Mouse (Mus musculus) myocyte (in vitro differentiated cells): ENCODE measurements around the gene Ispd. TPM values are rescaled to one million over a fixed set of nuclear protein-coding genes. Genes with fewer than 3 reads are reported as not detected.

Experiments used
- H3K27me3 ChIP-seq: one replicate; pipeline ENCODE4 v1.6.1; 2011; ENCODE audit not compliant: control insufficient read depth, insufficient read depth, insufficient read length
- H3K36me3 ChIP-seq: one replicate; pipeline ENCODE4 v1.6.1; 2011; ENCODE audit not compliant: control insufficient read depth, insufficient read depth
- H3K4me2 ChIP-seq: one replicate; pipeline ENCODE4 v1.6.1; 2011; ENCODE audit warnings: low read depth, control low read depth
- H3K4me3 ChIP-seq: one replicate; pipeline ENCODE4 v1.5.1; 2011; ENCODE audit warnings: mild to moderate bottlenecking, control low read depth, moderate library complexity
- H3K79me2 ChIP-seq: one replicate; pipeline ENCODE4 v1.6.1; 2011; ENCODE audit not compliant: control insufficient read depth, insufficient read depth
- H3ac ChIP-seq: one replicate; pipeline ENCODE4 v1.6.1; 2011; ENCODE audit not compliant: control insufficient read depth, insufficient read length
- CEBPB ChIP-seq: IDR thresholded peaks from 2 replicates; pipeline ENCODE4 v1.6.1; 2011; ENCODE audit warnings: mild to moderate bottlenecking, moderate library complexity; ENCODE audit not compliant: poor library complexity, insufficient read depth, severe bottlenecking
- E2F4 ChIP-seq: IDR thresholded peaks from one replicate; pipeline ENCODE4 v1.6.1; 2011; ENCODE audit warnings: mild to moderate bottlenecking, control low read depth, moderate library complexity; ENCODE audit not compliant: insufficient read depth
- MAX ChIP-seq: IDR thresholded peaks from one replicate; pipeline ENCODE4 v1.6.1; 2011; ENCODE audit warnings: low read depth, mild to moderate bottlenecking, control low read depth
- MYOD1 ChIP-seq, 3 experiments: IDR thresholded peaks; one replicate each; pipeline ENCODE4 v1.6.1; 2011; ENCODE audit warnings: control low read depth in 2 of 3, low read depth in 2 of 3, mild to moderate bottlenecking in 2 of 3, moderate library complexity in 1 of 3; ENCODE audit not compliant: insufficient read length in 2 of 3, control insufficient read depth in 1 of 3
- MYOG ChIP-seq, 3 experiments: IDR thresholded peaks; one replicate each; pipeline ENCODE4 v1.6.1; 2011; ENCODE audit warnings: control low read depth in 2 of 3, low read depth in 2 of 3, mild to moderate bottlenecking in 2 of 3; ENCODE audit not compliant: insufficient read length in 2 of 3, control insufficient read depth in 1 of 3, insufficient read depth in 1 of 3
- POLR2A ChIP-seq: IDR thresholded peaks from one replicate; pipeline ENCODE4 v1.6.1; 2011; ENCODE audit warnings: low read depth, mild to moderate bottlenecking, control low read depth, moderate library complexity; ENCODE audit not compliant: insufficient read length
- POLR2AphosphoS2 ChIP-seq: IDR thresholded peaks from one replicate; pipeline ENCODE4 v1.6.1; 2011; ENCODE audit warnings: low read depth, control low read depth; ENCODE audit not compliant: insufficient read length
- REST ChIP-seq: IDR thresholded peaks from one replicate; pipeline ENCODE4 v1.6.1; 2011; ENCODE audit warnings: mild to moderate bottlenecking, control low read depth, moderate library complexity; ENCODE audit not compliant: insufficient read depth, insufficient read length
- SRF ChIP-seq: IDR thresholded peaks from one replicate; pipeline ENCODE4 v1.6.1; 2011; ENCODE audit warnings: low read depth; ENCODE audit not compliant: control insufficient read depth, insufficient read length
- TCF12 ChIP-seq: IDR thresholded peaks from one replicate; pipeline ENCODE4 v1.6.1; 2011; ENCODE audit warnings: mild to moderate bottlenecking, control low read depth; ENCODE audit not compliant: poor library complexity, insufficient read depth, severe bottlenecking
- TCF3 ChIP-seq: IDR thresholded peaks from one replicate; pipeline ENCODE4 v1.6.1; 2011; ENCODE audit warnings: low read depth, control low read depth; ENCODE audit not compliant: insufficient read length
- USF1 ChIP-seq: IDR thresholded peaks from one replicate; pipeline ENCODE4 v1.6.1; 2011; ENCODE audit warnings: low read depth, mild to moderate bottlenecking, control low read depth, moderate library complexity
- polyA plus RNA-seq: library from polyadenylated mRNA; unstranded; fragments of >200 nt; fragmentation: generic; extraction: Trizol; gene quantifications from one replicate; pipeline ENCODE4 v1.2.1, GENCODE M21; 2012; ENCODE audit warnings: missing spikeins

The Ispd gene
- polyA plus RNA-seq, 1 experiment = 1.6 TPM

DNA sequence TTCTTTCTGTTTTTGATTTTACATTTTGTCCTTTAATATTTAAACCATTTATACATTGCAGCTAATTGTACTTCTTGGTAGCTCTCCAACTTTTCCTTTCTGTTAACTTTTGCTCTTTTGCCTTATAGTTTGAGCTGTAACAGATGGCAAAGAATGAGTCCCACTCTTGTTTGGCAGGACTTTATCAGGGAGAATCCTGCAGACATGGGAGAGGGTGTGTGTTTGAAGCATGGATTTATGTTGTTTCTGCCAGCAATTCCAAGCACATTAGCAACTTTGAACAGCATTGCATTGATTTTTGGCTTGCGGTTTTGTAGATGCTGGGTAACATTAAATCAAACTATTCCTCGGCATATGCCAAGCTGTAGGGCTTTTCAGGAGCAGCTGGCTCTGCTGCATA lies 13.9 kb downstream of the Ispd start:
- Histone ChIP-seq H3K36me3 (no peaks in the 10 kb centered on the region), H3K4me2 (no peak overlapping the region), H3K27me3 (no peaks in the 10 kb centered on the region), H3K79me2 (no peaks in the 10 kb centered on the region), H3K4me3 (no peak overlapping the region), H3ac (no peak overlapping the region)
- TF ChIP-seq CEBPB (no peak), TCF3 (no peak), POLR2AphosphoS2 (no peak), MYOG (IDR thresholded peaks at IDR 0.05; ENCODE audit: control insufficient read depth in 1 of 3, insufficient read depth in 1 of 3, insufficient read length in 2 of 3, low read depth in 2 of 3) (no peak), E2F4 (no peak), REST (no peak), MYOD1 (IDR thresholded peaks at IDR 0.05; ENCODE audit: control insufficient read depth in 1 of 3, insufficient read length in 2 of 3, low read depth in 2 of 3) (no peak), POLR2A (no peak), MAX (no peak), TCF12 (no peak), USF1 (no peak), SRF (no peak)

DNA sequence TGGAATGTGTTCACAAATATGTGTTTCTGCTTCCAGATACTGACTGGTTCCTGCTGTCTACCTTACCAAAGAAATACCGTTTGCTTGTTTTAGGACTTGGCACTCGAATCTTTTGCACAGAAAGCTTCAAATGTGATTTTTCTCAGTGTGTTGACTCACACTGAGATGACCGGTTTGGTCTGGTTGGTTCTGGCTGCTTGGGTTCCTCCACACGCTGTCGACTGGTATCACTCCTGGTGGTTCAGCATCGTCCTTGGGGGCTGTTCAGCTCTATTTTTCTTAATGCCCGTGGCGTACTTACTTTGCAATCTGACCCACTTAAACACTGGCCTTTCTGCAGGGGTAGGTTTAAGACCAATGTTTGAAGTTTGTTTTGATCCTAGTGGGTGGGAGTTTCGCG lies 42.4 kb downstream of the Ispd start:
- no peak overlapping the region for H3K4me2 ChIP-seq
- H3K4me3 ChIP-seq = no peak overlapping the region
- H3K79me2 ChIP-seq = no peaks in the 10 kb centered on the region
- no peak overlapping the region for H3ac ChIP-seq
- no peaks in the 10 kb centered on the region for H3K36me3 ChIP-seq
- no peaks in the 10 kb centered on the region for H3K27me3 ChIP-seq
- TF ChIP-seq POLR2A (no peak), E2F4 (no peak), SRF (no peak), MYOD1 (IDR thresholded peaks at IDR 0.05; ENCODE audit: control insufficient read depth in 1 of 3, insufficient read length in 2 of 3, low read depth in 2 of 3) (no peak), MAX (no peak), TCF12 (no peak), CEBPB (no peak), POLR2AphosphoS2 (no peak), MYOG (IDR thresholded peaks at IDR 0.05; ENCODE audit: control insufficient read depth in 1 of 3, insufficient read depth in 1 of 3, insufficient read length in 2 of 3, low read depth in 2 of 3) (no peak), USF1 (no peak), REST (no peak), TCF3 (no peak)

DNA sequence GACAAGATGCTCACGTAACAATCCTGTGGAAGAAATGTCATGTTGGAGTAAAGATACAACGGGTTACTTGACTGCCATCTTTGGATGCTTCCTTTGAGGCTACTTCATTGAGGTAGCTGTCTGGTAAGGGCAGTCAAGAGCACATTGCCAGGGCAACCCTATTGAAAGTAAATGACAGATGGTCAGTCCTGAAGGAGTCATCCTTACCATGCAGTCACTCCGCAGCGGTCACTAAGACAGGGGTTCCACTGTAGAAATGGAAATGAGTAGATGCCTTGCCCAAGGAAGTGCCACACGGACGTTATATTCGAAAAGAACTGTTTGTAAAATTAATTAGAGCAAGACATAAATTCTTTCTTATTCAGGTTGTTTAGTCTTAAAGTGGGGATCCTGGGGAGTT lies 44.0 kb downstream of the Ispd start:
- Histone ChIP-seq H3K36me3 (no peaks in the 10 kb centered on the region), H3K27me3 (no peaks in the 10 kb centered on the region), H3K79me2 (no peaks in the 10 kb centered on the region), H3ac (no peak overlapping the region), H3K4me3 (no peak overlapping the region), H3K4me2 (no peak overlapping the region)
- TF ChIP-seq USF1 (no peak), E2F4 (no peak), MYOG (IDR thresholded peaks at IDR 0.05; ENCODE audit: control insufficient read depth in 1 of 3, insufficient read depth in 1 of 3, insufficient read length in 2 of 3, low read depth in 2 of 3) (no peak), MAX (no peak), POLR2AphosphoS2 (no peak), CEBPB (no peak), REST (no peak), POLR2A (no peak), TCF3 (no peak), TCF12 (no peak), SRF (no peak), MYOD1 (IDR thresholded peaks at IDR 0.05; ENCODE audit: control insufficient read depth in 1 of 3, insufficient read length in 2 of 3, low read depth in 2 of 3) (no peak)

DNA sequence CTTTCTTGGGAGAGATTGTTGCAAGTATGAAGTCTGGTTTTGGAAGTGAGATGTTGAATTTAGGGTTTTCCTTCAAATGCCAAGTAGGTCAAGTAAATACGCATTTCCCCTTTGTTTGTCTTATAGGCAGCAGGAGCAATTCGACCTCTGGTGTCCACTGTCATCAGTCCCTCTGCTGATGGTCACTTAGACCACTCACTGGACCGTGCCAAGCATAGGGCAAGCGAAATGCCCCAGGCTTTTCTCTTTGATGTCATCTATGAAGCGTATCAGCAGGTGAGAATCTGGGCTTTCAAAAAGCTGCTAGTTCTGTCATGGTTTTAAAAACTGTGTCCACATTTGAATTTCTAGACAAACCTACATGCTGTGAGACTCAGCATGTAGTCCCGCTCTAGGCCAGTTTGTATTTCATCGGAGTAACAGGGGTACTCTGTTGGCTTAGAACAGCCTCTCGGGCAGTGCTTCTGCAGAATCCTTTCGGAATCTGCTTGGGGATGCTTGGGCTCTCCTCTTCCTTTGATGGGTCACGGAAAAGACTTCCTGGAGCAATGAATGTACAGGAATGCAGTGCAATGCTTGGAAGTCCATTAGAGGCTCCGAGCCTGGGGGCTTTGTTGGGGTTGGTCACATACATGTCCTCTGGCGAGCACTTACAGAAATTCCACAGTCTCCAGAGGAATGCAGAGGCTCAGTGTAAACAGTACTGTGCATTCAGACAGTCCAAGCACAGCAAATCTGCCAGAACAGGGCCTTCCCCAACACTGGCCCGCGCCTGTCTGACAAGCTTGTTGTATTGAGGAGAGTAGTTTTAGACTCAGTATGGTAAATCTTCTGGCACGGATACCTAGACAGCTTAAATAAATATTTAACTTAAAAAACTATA lies 45.2 kb downstream of the Ispd start:
- Histone ChIP-seq H3K79me2 (no peaks in the 10 kb centered on the region), H3K4me2 (no peak overlapping the region), H3K36me3 (no peaks in the 10 kb centered on the region), H3K4me3 (no peak overlapping the region), H3K27me3 (no peaks in the 10 kb centered on the region), H3ac (no peak overlapping the region)
- TF ChIP-seq CEBPB (no peak), USF1 (no peak), POLR2AphosphoS2 (no peak), MYOG (IDR thresholded peaks at IDR 0.05; ENCODE audit: control insufficient read depth in 1 of 3, insufficient read depth in 1 of 3, insufficient read length in 2 of 3, low read depth in 2 of 3) (no peak), TCF3 (no peak), MYOD1 (IDR thresholded peaks at IDR 0.05; ENCODE audit: control insufficient read depth in 1 of 3, insufficient read length in 2 of 3, low read depth in 2 of 3) (no peak), REST (no peak), SRF (no peak), MAX (no peak), E2F4 (no peak), TCF12 (no peak)
